Mouse (Mus musculus) c-Kit-negative CD71-positive TER-119-positive erythroid progenitor cells, embryonic 14.5 days (primary cell): Measurements from ENCODE around the gene Shpk.
A peak's percentile ranks its signal among the peaks of the same experiment; 100 is the strongest.

Experiments used
- DNase-seq: peaks from one replicate; pipeline ENCODE4 v3.0.0-alpha.2; 2013; ENCODE audit warnings: low read depth, low spot score

Gene Shpk

DNA sequence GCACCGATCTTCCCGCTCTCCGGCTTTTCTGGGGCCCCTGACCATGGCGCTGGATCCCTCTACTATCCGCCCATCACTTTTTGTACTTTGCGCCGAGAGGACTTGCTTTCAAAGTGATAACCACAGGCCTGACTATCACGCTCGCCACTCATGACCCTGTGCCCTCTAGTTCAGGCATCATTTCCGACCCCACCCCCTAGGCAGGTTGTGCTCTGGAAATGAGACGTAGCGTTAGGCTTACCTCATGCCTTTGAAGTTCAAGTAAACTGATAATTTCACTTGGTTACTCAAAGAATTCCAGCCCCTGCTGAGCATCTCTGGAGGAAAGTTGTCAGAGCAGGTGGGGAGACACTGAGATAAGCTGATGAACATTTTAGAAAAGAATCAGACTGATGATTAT lies 619 bp downstream of the Shpk start:
- DNase-seq, result no peak

DNA sequence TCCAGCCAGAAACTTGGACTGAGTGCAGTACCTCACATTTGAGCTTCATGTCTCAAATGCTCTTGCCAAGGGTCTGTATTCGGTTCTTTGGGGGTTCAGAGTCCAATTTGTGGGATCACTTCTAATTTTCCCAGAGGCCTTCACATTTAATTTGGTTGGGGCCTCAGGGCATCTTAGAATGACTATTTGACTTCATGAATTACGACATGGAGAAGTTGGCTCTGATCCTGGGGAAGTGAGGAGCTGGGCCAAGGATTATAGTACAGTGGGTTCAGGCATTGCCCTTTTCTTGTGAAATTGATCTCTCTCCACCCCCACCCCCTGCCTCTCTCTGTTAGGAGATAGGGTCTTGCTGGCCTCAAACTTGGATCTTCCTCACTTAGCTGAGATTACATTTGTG lies 1.8 kb downstream of the Shpk start:
- DNase-seq, result no peak

DNA sequence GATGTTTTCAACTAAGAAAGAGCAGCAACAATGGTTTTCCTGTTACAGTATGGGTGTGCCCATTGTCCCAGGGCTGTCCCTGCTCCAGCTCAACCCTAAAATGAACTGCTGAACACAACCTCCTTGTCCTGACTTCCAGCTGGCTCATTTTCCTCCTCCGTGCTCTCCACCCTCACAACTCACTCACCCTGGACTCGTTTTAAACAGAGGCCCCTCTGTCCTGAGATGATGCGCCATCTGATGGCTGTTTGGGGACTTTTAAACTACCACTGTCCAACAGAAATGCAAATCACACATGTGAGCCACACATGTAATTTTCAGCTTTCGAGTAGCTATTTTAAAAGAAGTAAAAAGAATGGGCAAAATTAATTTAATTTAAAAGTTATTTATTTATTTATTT lies 2.3 kb downstream of the Shpk start:
- no peak for DNase-seq

DNA sequence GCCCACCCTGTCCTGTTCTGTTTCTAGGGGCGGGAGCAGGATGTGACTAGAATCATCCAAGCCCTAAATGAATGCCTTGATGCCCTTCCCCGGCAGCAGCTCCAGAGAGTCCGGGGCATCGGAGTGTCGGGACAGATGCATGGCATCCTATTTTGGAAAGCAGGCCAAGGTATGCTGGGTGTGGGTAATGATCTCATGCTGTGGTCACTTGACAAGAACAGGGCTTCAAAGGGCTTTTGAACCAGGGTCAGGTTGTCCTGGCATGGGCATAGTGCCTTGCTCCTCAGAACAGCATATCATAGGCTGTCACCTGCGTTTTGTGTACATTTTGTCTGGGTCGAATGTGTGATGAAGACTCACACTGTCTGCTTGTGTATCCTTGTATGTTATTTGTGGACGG lies 4.6 kb downstream of the Shpk start:
- no peak for DNase-seq

DNA sequence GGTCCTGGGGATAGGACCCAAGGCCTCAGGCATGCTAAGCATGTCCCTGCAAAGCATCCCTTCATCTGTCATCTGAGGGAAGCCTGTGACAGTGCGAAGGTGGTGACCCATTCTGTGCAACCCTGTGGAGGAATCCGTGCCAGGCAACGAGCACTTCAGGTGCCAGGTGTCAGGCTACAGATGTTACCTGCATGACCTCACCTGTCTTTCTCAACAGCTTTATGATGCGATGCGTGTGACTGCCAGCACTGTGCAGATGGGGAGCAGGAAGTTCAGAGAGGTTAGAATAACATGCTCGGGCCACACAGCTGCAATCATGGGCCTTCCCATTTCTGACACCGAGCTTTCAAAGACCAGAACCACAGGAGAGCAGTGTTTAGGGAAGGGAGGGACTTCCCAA lies 5.9 kb downstream of the Shpk start:
- DNase-seq, result no peak

DNA sequence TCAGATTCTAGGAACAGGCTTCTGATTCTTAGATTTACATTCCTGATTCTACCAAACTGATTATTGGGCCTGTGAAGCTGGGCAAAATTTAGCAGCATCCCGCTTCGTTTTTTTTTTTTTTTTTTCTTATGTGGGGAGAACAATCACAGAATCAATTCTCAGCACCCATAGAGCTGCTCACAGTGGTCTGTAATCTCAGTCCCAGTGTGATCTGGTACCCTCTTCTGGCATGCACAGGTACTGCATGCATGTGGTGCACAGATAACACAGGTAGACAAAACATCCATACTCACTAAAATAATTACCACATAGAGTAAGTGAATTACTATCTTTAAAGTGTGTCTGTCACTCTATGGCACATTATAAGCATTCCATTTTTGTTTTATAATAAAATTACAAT lies 8.4 kb downstream of the Shpk start:
- peak; percentile 15 for DNase-seq

DNA sequence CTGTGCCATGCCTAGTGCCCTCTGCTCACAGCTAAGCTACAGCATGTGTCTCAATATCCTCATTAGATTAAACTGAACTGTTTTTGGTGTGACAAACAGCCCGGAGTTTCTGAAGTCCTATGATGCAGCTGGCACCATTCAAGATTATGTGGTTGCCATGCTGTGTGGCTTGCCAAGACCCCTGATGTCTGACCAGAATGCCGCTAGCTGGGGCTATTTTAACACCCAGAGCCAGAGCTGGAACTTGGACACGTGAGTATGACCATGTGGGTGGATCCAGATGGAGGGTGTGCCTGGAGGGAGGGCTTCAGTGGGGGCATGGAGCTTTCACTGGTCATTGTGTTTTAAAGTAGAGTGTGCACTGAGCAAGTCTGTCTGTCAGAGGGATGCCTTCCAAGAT lies 14.7 kb downstream of the Shpk start:
- DNase-seq, result no peak

DNA sequence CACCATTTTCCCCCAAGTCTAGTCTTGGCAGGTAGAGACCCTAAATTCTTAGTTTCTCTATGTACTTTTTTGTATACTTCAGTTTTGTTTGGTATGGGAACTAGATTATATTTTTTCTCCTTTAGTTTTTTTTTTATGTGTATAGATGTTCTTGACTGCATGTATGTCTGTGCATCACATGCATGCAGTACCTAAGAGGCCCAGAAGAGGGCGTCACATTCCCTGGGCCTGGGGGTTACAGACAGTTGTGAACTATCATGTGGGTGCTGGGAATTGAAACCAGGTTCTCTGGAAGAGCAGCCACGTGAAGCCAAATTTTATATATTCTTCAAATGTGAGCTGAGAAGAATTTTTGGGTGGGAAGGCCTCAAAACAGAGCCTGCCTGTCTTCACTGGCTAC lies 20.4 kb downstream of the Shpk start:
- no peak for DNase-seq

DNA sequence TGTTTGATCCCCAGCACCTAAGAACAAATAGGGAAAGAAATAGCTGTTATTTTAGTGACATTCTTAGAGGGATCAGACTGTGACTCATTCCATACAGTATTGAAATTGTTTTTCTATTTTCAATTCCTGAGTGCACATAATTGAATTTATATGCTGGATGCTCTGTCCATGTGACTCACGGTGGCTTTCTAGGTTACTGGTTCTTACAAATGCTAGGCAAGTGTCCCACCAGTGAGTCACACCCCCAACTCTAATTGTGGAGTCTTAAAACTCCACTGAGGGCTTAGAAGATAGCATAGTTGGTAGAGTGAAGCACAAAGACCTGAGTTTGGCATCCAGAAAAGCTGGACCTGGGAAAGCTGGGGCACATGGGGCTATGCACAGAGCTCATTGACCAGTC lies 21.4 kb downstream of the Shpk start:
- DNase-seq, result no peak

DNA sequence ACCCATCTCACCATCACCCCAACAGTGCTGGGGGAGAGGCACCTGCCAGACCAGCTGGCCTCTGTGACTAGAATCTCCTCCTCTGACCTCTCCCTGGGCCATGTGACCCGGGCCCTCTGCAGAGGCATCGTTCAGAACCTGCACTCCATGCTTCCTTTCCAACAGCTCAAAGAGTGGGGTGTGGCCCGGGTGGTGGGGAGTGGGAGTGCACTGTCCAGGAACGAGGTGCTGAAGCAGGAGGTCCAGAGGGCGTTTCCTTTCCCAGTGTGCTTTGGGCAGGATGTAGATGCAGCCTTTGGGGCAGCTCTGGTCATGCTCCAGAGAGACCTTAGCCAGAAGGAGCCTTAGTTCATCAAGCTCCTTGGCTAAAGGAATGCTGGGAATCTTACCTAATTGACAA lies 23.6 kb downstream of the Shpk start:
- DNase-seq, result no peak

DNA sequence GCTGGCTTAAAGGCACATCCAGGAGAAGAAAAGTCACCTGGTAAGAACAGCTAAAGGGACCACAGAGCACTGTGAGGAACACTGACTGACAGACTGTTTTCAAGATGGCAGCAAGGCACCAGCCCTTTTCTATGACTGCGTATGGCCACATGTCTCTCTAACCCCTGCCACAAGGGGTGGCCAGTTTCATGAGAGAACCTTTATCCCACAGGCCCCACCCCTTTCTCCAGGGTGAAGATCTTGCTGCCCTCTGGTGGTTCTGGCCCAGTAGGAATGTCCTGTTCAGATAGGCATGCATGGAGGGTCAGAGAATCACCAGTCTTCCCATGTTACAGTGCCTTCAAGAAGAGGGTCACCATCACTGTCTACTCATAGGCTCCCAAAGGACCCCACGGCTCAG lies 24.7 kb downstream of the Shpk start:
- DNase-seq, result no peak

DNA sequence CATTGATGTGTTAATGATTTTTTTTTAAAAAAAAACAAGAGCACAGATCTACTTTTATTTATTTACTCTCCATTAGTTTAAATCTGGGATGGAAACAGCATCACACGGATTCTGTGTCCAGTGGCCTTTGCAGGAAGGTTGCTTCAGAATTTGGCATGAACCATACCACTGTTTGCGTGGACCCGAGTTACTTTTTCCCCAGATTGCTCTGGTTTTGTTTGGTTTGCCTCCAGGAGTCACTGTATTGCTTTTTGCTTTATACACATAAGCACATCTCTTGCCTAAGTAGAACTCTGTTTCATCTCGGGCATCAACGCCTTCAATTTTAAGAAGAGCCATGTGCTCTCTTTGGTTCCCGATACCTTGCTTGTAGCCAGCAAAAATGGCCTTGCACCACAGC lies 26.6 kb downstream of the Shpk start:
- DNase-seq, result no peak

DNA sequence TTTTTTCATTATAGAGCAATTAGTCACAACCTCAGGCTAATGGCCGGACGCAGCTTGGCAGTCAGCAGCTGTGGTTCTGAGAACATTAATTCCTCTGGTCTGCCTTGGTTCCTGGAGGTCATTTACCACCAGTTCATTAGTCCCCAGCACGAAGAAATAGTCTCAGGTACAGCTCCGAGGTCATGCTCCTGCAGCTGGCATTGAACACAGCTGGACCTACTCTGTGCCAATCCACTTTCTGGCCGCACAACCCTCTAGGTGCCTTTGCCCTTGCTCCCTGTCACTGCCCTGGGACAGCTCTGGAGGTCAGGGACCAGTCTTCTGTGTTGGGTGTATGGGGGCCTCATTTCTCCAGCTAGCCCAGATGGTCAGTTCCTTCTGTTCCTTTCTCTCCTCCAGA lies 29.6 kb downstream of the Shpk start:
- DNase-seq, result no peak

DNA sequence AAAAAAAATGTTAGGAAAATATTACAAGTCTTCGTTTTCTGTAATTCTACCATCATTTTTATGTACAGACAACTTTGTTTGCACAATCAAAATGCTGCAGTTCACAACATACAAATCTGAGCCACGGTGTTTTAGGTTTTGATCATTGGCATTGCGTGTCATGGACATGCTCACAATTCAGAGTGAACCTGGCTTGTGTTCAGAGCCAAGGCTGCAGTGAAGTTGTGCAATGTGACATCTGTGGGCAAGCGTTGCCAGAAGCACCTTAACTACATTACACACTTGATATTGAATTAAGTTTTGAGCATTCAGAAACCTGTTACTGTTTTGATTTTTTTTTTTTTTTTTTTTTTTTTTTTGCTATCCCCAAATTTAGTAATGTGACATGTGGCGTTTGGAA lies 30.8 kb downstream of the Shpk start:
- no peak for DNase-seq

DNA sequence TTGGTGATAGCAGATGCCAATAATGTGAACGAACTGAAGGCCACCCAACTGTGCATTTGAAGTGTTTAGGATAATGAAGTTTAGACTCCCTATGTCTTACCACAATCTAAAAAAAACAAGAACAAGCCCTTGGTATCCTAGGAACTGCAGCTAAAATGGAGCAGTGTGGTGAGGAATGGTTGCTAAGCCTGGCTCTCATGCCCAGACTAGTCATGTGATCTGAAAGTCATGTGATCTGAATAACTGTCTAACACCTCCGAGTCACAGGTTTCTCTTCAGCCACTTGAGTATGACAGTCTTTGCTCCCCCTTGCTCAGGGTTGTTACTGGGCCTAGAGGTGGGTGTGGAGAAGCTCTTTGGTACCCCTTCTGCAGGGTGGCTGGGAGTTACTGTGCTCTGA lies 33.3 kb downstream of the Shpk start:
- no peak for DNase-seq

DNA sequence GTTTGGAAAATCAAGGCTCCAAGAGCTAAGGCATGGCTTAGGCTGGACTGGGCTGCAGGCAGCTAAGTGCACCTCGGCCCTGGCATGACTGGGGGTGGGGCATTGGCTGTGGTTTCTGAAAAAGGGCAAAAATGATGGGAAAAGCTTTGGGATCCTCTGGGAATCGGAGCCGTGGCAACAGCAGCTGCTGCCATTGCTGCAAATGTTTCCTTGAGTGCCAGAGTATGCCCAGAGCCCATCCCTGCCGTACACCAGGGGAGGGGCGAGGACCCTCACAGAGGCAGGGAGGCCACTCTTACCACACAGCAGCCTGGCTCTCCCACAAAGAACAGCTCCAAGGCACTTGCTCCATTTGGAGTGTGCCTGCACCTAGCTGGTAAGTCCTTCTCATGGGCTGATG lies 34.7 kb downstream of the Shpk start, which contains the start of gene Trpv1:
Gene Trpv1 (plus strand): TSS at position 301 of the 400 bp plus-strand sequence.
- DNase-seq, result no peak

DNA sequence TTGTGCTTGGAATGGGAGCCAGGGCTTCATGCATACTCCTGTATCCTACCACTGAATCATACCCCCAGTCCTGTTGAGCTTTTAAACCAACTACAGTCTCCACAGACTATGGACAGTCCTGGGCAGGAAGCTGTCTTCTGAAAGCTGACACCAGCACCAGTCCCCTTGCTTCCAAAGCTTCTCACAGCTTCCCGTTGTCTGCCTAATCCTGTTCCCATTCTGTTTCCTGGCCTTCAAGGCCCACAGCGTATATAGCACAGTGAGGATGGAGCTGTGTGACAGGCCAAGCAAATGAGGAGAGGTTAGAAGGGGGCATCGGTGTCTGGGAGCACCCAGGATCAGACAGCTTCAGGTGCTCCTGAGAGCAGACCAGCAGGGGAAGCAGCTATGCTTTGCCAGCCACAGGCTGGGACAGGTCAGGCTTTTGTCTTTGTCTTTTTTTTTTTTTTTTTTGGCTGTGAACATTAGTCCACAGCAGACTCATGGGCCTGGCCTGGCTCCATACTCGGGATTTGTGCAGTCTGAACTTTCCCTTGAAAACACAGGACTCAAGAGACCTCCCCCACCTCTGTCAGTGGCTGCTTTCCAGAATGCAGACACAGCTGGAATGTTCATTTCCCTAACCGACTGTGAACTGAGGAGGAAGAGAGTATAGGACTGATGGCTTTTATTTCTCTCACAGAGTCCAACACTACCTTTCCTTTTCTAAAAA lies 36.9 kb downstream of the Shpk start:
- DNase-seq, result no peak

DNA sequence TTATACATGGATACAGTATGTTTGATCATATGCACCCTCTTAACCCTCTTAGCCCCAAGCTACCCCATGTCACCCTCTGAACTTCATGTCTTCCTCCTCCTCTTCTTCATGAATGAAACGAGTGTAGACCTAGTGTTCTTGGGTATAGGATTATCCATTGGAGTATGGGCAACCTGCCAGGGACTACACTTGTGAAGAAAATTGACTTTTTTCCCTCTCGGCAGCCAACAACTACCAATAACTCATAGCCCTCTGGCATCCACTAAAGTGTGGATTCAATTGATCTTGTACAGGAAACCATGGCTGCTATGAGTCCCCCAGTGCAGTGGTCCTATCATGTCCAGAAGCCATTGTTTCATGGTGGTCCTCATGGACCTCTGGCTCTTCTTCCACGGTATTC lies 37.5 kb downstream of the Shpk start:
- DNase-seq, result no peak

DNA sequence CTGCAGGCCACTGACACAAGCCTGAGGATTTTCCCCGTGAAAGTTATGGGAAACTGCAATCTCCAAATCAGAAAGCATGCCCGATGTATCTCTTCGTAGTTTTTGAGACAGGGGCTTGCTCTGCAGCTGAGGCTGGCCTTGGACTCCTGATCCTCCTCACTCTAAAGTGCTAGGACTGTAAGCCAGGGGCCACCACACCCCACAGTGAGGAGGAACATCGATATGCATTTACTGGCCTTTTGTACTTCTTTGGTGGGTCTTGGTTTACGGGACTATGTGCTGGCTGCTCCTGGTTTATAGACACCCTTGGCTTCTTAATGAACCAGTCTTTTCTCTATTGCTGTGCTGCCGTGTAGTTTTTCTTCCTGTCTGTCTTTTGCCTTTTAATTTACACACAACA lies 42.9 kb downstream of the Shpk start:
- no peak for DNase-seq

DNA sequence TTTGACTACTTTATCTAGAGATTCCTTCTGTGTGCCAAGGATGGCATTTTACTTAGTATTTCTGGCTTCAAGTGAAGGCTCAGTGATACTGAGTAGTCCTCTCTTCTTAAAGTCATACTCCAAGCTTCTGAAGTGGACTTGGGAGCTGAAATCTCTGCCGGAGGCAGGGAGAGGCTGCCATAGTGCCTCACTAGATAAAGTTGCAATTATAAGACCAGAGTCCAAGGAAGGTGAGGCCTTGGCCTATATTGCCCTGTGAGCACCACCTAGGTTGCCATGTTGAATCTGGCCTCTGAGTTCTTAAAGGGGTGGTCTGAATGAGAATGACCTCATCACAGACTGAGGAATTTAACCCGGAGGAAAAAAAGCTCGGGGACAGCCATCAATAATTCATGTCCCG lies 43.5 kb downstream of the Shpk start:
- DNase-seq, result no peak

DNA sequence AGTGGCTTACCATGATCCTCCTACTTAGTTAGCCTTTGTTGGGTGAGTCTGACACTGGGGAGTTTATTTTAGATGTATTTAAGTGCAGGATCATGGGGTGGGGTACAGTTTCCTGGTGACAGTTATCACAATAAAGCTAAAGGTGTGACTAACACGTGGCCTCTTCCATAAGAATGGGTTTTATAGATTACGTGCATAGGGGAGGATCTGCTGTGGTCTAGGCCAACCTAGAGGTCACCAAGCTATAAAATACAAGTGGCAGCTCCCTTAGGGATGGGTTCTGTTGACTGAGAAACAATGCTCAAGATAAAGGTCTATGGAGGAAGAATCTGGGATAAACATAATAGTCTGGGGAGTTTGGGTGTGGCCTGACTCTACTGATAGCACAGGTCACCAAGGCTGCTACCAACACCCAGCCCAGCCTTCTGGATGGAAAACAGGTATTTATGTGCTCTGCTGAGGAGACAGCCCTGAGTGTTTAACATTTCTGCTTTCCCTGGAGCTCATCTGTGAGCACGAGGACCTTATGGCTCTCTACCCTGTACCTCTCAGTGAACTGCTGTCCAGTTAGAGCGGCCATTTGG lies 58.2 kb downstream of the Shpk start:
- no peak for DNase-seq

DNA sequence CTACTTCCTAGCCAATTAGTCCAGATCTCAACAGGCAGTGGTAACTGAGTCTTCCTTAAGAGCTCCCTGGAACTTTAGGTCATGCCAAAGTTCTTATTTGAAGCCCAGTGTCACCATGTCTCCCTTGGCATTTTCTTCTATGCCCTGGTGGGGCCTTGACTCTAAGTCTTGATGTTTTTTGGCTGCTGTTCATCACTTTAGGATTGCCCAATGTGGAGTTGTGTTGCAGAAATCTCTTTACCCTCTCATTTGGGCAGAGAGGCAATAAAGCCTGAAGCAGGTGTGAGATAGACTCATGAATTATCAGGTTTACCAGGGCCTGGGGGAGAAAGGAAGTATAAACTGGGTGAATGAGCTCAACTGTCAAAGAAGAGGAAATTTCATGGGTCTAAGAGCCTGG lies 59.4 kb downstream of the Shpk start:
- DNase-seq, result no peak

DNA sequence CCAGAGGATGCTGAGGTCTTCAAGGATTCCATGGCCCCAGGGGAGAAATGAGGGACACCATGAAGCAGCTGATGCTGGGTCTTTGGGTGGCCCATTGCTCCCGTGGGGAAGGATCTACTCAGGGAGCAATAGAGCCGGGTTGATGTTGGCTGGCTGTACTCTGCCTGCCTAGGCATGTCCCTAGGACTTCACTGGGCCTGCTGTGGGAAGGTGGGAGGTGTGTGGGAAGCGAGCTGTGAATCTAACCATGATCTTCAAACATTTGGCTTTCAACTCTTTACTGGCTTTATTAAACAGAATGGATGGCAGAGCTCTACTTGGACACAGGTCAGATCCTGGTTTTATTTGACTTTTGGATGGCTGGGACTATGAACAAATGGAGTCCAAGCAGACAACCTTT lies 61.2 kb downstream of the Shpk start:
- DNase-seq, result no peak

DNA sequence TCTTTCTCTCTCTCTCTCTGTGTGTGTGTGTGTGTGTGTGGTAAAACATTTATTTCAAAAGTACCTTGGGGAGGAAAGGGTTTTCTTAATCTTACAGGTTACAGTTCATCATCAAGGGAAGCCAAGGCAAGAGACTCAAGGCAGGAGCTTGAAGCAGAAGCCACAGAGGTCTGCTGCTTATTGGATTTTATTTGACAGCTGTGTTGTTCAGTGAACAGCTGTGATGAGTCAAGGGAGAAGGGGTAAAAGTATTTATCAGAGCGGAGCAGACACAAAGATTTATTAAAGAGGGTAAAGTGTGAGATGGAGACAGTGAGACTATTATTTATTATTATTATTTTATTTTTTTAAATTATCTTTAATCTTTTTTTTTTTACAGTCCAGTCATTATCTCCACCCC lies 62.1 kb downstream of the Shpk start:
- DNase-seq, result no peak
